Mouse (Mus musculus) B cell, adult 2 months (primary cell): ENCODE data around the gene Fa2h.
A peak's percentile ranks its signal among the peaks of the same experiment; 100 is the strongest.

Experiments used
- DNase-seq, 2 experiments: peaks; one replicate each; pipeline ENCODE4 v3.0.0; 2022

The Fa2h gene

GRCm38 (mm10) chr8:111299363-111299820, 94.2 kb downstream of the Fa2h start:
- peak; percentile 87 to 88 for DNase-seq

DNA sequence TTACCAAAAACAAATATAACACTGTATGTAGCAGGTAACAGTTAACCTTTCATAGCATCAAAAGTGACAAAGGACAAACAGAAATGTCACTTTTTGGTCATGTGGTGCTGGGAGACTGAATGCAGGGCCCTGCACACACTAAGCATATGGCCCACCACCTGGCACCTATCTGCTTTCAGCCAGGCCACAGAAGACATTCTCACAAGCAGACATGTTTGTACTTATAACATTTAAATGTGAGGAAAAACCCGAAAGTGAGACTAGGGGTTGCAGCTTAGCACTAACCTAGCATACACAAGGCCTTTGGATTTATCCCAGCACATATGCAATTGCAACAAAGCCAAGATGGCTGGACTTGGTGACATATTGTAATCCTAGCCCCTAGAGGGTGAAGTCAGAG, 95.6 kb downstream of the Fa2h start:
- no peak for DNase-seq
